Mouse (Mus musculus) CH12.LX (cell line): ENCODE measurements around the gene Actn3. TPM values are rescaled to one million over a fixed set of nuclear protein-coding genes. Genes with fewer than 3 reads are reported as not detected.

ENCODE experiments used
- DNase-seq: peaks from one replicate; pipeline ENCODE4 v3.0.0-alpha.2; 2013; ENCODE audit errors: extremely low read depth
- H3K27ac ChIP-seq: 2 replicates; pipeline ENCODE4 v1.5.1; 2012; ENCODE audit warnings: low read depth, mild to moderate bottlenecking, control low read depth, moderate library complexity; ENCODE audit not compliant: insufficient read depth
- H3K27me3 ChIP-seq: replicated peaks from 2 replicates; pipeline ENCODE3; 2012; ENCODE audit warnings: inconsistent platforms
- H3K36me3 ChIP-seq, 2 experiments: replicated peaks in 1 of 2; 2 replicates each; pipeline versions ENCODE3 to v1.6.1; 2012; ENCODE audit warnings: inconsistent platforms in 1 of 2, low read length in 1 of 2, mild to moderate bottlenecking in 1 of 2, mixed read lengths in 1 of 2, moderate library complexity in 1 of 2; ENCODE audit not compliant: control insufficient read depth in 1 of 2, insufficient read depth in 1 of 2
- H3K4me1 ChIP-seq, 2 experiments: 2 replicates each; pipeline ENCODE4 v1.6.1; 2012; ENCODE audit warnings: inconsistent platforms in 1 of 2, moderate library complexity in 1 of 2; ENCODE audit not compliant: insufficient read depth in 2 of 2, control insufficient read depth in 1 of 2
- H3K4me2 ChIP-seq: 2 replicates; pipeline ENCODE4 v1.6.1; 2012; ENCODE audit warnings: low read depth, mild to moderate bottlenecking, control low read depth; ENCODE audit not compliant: poor library complexity, insufficient read depth, severe bottlenecking
- H3K4me3 ChIP-seq, 3 experiments: fragments of 150-350 bp in 1 of 3; sonication (generic) in 1 of 3; replicated peaks in 1 of 3; 2 replicates each; pipeline versions ENCODE3 to v1.5.1; 2011 to 2012; ENCODE audit warnings: low read depth in 2 of 3, low read length in 2 of 3, mild to moderate bottlenecking in 2 of 3, moderate library complexity in 2 of 3, control low read depth in 1 of 3, improper control_type of control experiment in 1 of 3, inconsistent platforms in 1 of 3, mixed read lengths in 1 of 3; ENCODE audit not compliant: poor library complexity in 1 of 3
- H3K79me2 ChIP-seq: replicated peaks from 2 replicates; pipeline ENCODE4 v1.6.1; 2012; ENCODE audit warnings: mild to moderate bottlenecking, moderate library complexity; ENCODE audit not compliant: control insufficient read depth, poor library complexity, insufficient read depth, severe bottlenecking; ENCODE audit errors: extremely low read depth
- H3K9ac ChIP-seq: 2 replicates; pipeline ENCODE4 v1.6.1; 2012; ENCODE audit warnings: low read depth, mild to moderate bottlenecking, control low read depth, moderate library complexity; ENCODE audit not compliant: insufficient read depth
- H3K9me3 ChIP-seq: replicated peaks from 2 replicates; pipeline ENCODE3; 2012; ENCODE audit warnings: low read length, inconsistent platforms, mixed read lengths
- BHLHE40 ChIP-seq: IDR thresholded peaks from 2 replicates; pipeline ENCODE4 v1.6.1; 2011; ENCODE audit warnings: mild to moderate bottlenecking, low read depth, low read length, improper control_type of control experiment
- CHD1 ChIP-seq: IDR thresholded peaks from 2 replicates; pipeline ENCODE4 v1.6.1; 2012; ENCODE audit warnings: low read depth, low read length, improper control_type of control experiment, inconsistent platforms
- CHD2 ChIP-seq: IDR thresholded peaks from 2 replicates; pipeline ENCODE4 v1.6.1; 2011; ENCODE audit warnings: low read length, improper control_type of control experiment
- ELF1 ChIP-seq: IDR thresholded peaks from 2 replicates; pipeline ENCODE4 v1.6.1; 2014; ENCODE audit warnings: low read depth, mild to moderate bottlenecking, inconsistent platforms, low read length, improper control_type of control experiment
- ETS1 ChIP-seq: conservative IDR thresholded peaks from 2 replicates; pipeline ENCODE4 v1.6.1; 2012; ENCODE audit warnings: low read depth, mild to moderate bottlenecking, inconsistent platforms, low read length, improper control_type of control experiment, moderate library complexity
- GABPA ChIP-seq: IDR thresholded peaks from 2 replicates; pipeline ENCODE4 v1.6.1; 2012; ENCODE audit warnings: low read depth, low read length, improper control_type of control experiment, inconsistent platforms; ENCODE audit not compliant: insufficient replicate concordance
- HCFC1 ChIP-seq: IDR thresholded peaks from 2 replicates; pipeline ENCODE4 v1.6.1; 2012; ENCODE audit warnings: low read depth, mild to moderate bottlenecking, inconsistent platforms, low read length, improper control_type of control experiment
- IRF4 ChIP-seq: IDR thresholded peaks from 2 replicates; pipeline ENCODE4 v1.6.1; 2014; ENCODE audit warnings: low read depth, mild to moderate bottlenecking, inconsistent platforms, low read length, improper control_type of control experiment
- MAFK ChIP-seq: IDR thresholded peaks from 2 replicates; pipeline ENCODE4 v1.6.1; 2011; ENCODE audit warnings: low read length, improper control_type of control experiment; ENCODE audit not compliant: insufficient replicate concordance
- MAX ChIP-seq: IDR thresholded peaks from 2 replicates; pipeline ENCODE4 v1.6.1; 2011; ENCODE audit warnings: low read length, improper control_type of control experiment
- MYC ChIP-seq: IDR thresholded peaks from 2 replicates; pipeline ENCODE4 v1.6.1; 2011; ENCODE audit warnings: low read depth, mild to moderate bottlenecking, improper control_type of control experiment, low read length
- PAX5 ChIP-seq: IDR thresholded peaks from 2 replicates; pipeline ENCODE4 v1.6.1; 2012; ENCODE audit warnings: low read length, inconsistent platforms, mixed read lengths
- RAD21 ChIP-seq: IDR thresholded peaks from 2 replicates; pipeline ENCODE4 v1.6.1; 2011; ENCODE audit warnings: low read depth, mild to moderate bottlenecking, low read length, improper control_type of control experiment, moderate library complexity
- TBP ChIP-seq: conservative IDR thresholded peaks from 2 replicates; pipeline ENCODE4 v1.6.1; 2011; ENCODE audit warnings: low read depth, low read length, improper control_type of control experiment
- TCF12 ChIP-seq: IDR thresholded peaks from 2 replicates; pipeline ENCODE4 v1.6.1; 2014; ENCODE audit warnings: low read depth, mild to moderate bottlenecking, inconsistent platforms, low read length, improper control_type of control experiment
- UBTF ChIP-seq: IDR thresholded peaks from 2 replicates; pipeline ENCODE4 v1.6.1; 2012; ENCODE audit warnings: low read depth, mild to moderate bottlenecking, inconsistent platforms, low read length, improper control_type of control experiment, moderate library complexity
- ZKSCAN1 ChIP-seq: IDR thresholded peaks from 2 replicates; pipeline ENCODE4 v1.6.1; 2012; ENCODE audit warnings: low read depth, inconsistent platforms, low read length, improper control_type of control experiment, borderline replicate concordance
- ZMIZ1 ChIP-seq: IDR thresholded peaks from 2 replicates; pipeline ENCODE4 v1.6.1; 2012; ENCODE audit warnings: low read depth, mild to moderate bottlenecking, inconsistent platforms, low read length, improper control_type of control experiment
- ZNF384 ChIP-seq: IDR thresholded peaks from 2 replicates; pipeline ENCODE4 v1.6.1; 2012; ENCODE audit warnings: low read depth, low read length, improper control_type of control experiment, inconsistent platforms
- dilution Hi-C: fragments of 300-500 bp; cut with MboI; formaldehyde crosslinking; loops from 2 replicates; pipeline ENCODE4 v1.14.3; 2020; ENCODE audit warnings: low sequenced_read_pairs; ENCODE audit not compliant: extremely low pct_unique_long_range_greater_than_20kb, extremely low pct_ligation_motif_present
- in situ Hi-C: fragments of 300-500 bp; cut with MboI; formaldehyde crosslinking; loops from 3 replicates; pipeline ENCODE4 v1.14.3; 2019; ENCODE audit warnings: low sequenced_read_pairs, low pct_ligation_motif_present, low pct_unique_long_range_greater_than_20kb, mixed read lengths
- polyA plus RNA-seq: library from polyadenylated mRNA; unstranded; fragments of >175 nt; gene quantifications from 2 replicates; pipeline ENCODE4 v1.2.1, GENCODE M21; 2012; ENCODE audit warnings: low read depth; ENCODE audit not compliant: insufficient read length
- total RNA-seq, 2 experiments: library from RNA; depleted of rRNA; stranded (reverse); fragments of 300-350 nt in 1 of 2; fragments of >200 nt in 1 of 2; gene quantifications; 2 replicates each; pipeline ENCODE4 v1.2.3; 2012 to 2014

Gene Actn3
- total and polyA plus RNA-seq, 3 experiments = 0.34 to 0.41 TPM; not detected in 1

DNA sequence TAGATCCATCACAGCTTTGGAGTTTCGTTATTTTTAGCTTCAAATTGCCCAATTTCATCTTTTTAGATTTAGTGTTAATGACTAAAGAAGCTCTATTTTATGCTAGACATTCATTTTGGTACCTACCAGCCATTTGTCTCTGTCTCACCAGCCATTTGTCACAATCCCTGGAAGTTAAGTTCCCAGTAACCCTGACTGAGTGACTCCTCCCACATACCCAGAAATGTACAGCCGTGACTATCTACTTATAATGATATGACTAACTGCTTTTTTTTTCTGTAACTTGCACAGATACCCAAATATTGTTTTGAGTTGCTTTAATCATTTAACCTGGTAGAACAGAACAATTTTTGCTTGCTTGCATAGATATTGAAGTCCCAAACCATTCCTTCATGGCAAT, 31.9 kb downstream of the Actn3 start:
- Histone ChIP-seq H3K4me3 (no peak overlapping the region), H3K27me3 (peaks cover 59% of the 10 kb centered on the region), H3K9ac (no peak overlapping the region), H3K79me2 (no peaks in the 10 kb centered on the region), H3K4me2 (no peak overlapping the region), H3K4me1 (no peaks in the 10 kb centered on the region), H3K9me3 (no peaks in the 10 kb centered on the region), H3K36me3 (no peaks in the 10 kb centered on the region), H3K27ac (no peak overlapping the region)
- dilution Hi-C loops = no loop called here
- in situ Hi-C loops = no loop called here
- DNase-seq = no peak
- no peak for TF ChIP-seq CHD2

GRCm38 (mm10) chr19:4842611-4843010, 35.1 kb downstream of the Actn3 start:
- DNase-seq = no peak
- H3K9me3 ChIP-seq = no peaks in the 10 kb centered on the region
- H3K79me2 ChIP-seq = no peaks in the 10 kb centered on the region
- no peaks in the 10 kb centered on the region for H3K36me3 ChIP-seq
- no peak overlapping the region for H3K9ac ChIP-seq
- no peak overlapping the region for H3K4me3 ChIP-seq
- dilution Hi-C loops = no loop called here
- H3K27me3 ChIP-seq = peaks cover 57% of the 10 kb centered on the region
- no peak overlapping the region for H3K27ac ChIP-seq
- peaks cover 6 to 18% of the 10 kb centered on the region in 2 experiments; a peak in 3 of 4 replicates for H3K4me1 ChIP-seq
- H3K4me2 ChIP-seq = no peak overlapping the region
- TF ChIP-seq BHLHE40 = no peak
- TF ChIP-seq CHD1 = no peak
- TF ChIP-seq TBP = no peak
- no peak for TF ChIP-seq ZKSCAN1
- no peak for TF ChIP-seq HCFC1
- no peak for TF ChIP-seq CHD2
- TF ChIP-seq ZMIZ1 = no peak
- TF ChIP-seq RAD21 = no peak
- no peak for TF ChIP-seq GABPA
- TF ChIP-seq IRF4 = no peak
- no peak for TF ChIP-seq MYC
- TF ChIP-seq UBTF = no peak
- TF ChIP-seq PAX5 = no peak
- no peak for TF ChIP-seq TCF12
- TF ChIP-seq MAFK = no peak
- TF ChIP-seq ZNF384 = no peak
- TF ChIP-seq ELF1 = no peak
- TF ChIP-seq ETS1 = no peak
- TF ChIP-seq MAX = no peak
- in situ Hi-C loops = loop anchor here (5.0 kb wide), 1 partner anchor 85 kb away; the partner anchor contains the start of gene Rbm4b
